Mouse (Mus musculus) myocyte (in vitro differentiated cells): Measurements from ENCODE around the gene Cmya5.
"Not testable (repeated sequence)": the region's sequence is repeated elsewhere in the genome, so short reads cannot be mapped to it uniquely, and the experiment has no call there.

ENCODE experiments used
- MAX ChIP-seq: IDR thresholded peaks from one replicate; pipeline ENCODE4 v1.6.1; 2011; ENCODE audit warnings: low read depth, mild to moderate bottlenecking, control low read depth
- POLR2A ChIP-seq: IDR thresholded peaks from one replicate; pipeline ENCODE4 v1.6.1; 2011; ENCODE audit warnings: low read depth, mild to moderate bottlenecking, control low read depth, moderate library complexity; ENCODE audit not compliant: insufficient read length
- POLR2AphosphoS2 ChIP-seq: IDR thresholded peaks from one replicate; pipeline ENCODE4 v1.6.1; 2011; ENCODE audit warnings: low read depth, control low read depth; ENCODE audit not compliant: insufficient read length
- TCF12 ChIP-seq: IDR thresholded peaks from one replicate; pipeline ENCODE4 v1.6.1; 2011; ENCODE audit warnings: mild to moderate bottlenecking, control low read depth; ENCODE audit not compliant: poor library complexity, insufficient read depth, severe bottlenecking
- TCF3 ChIP-seq: IDR thresholded peaks from one replicate; pipeline ENCODE4 v1.6.1; 2011; ENCODE audit warnings: low read depth, control low read depth; ENCODE audit not compliant: insufficient read length

GRCm38 (mm10) chr13:93082324-93082723 lies 62.2 kb downstream of the Cmya5 start:
- TF ChIP-seq POLR2A, TCF12, POLR2AphosphoS2, MAX, TCF3: not testable (repeated sequence)
